Mouse (Mus musculus) lung, postnatal 0 days (tissue): ENCODE measurements at regions not wholly inside any gene's neighbourhood (a gene's known extent, or its start where the extent isn't known, plus 50 kb on each side); places are given as distances from the start of the nearest gene placed in this dataset.

Experiments
- CTCF ChIP-seq: IDR thresholded peaks from 2 replicates; pipeline ENCODE4 v1.5.1; 2016; ENCODE audit warnings: antibody characterized with exemption, mild to moderate bottlenecking
- EP300 ChIP-seq: IDR thresholded peaks from 2 replicates; pipeline ENCODE4 v1.6.1; 2016; ENCODE audit warnings: antibody characterized with exemption, mild to moderate bottlenecking, control low read depth

- TF ChIP-seq CTCF, result no peak
- no peak for TF ChIP-seq EP300
Measured at GRCm38 (mm10) chr17:64961887-64962286, 126.0 kb upstream of the 4930583I09Rik start.
